Mouse (Mus musculus): Measurements from ENCODE around the gene Polrmt. TPM values are rescaled to one million over a fixed set of nuclear protein-coding genes. Genes with fewer than 3 reads are reported as not detected.

Polrmt gene
- polyA plus RNA-seq, 1 experiment: 74.7 TPM

DNA sequence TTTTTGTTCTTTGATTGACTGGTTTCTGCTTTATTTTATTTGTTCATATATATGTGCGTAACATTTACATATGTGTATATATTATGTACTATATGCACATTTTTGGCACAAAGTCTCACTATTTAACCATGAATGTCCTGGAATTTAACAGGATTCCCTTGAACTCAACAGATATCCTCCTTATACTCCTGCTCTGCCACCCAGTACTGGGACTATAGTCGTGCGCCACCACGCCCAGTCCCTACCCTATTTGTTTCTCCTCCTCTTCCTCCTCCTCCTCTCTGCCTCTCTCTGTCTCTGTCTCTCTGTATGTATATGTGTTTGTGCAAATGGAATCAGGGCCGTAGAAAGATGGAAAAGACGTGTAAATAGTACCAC is 382 bp upstream of the Polrmt start:
- no peak overlapping the region for H3K4me3 ChIP-seq (replicated peaks; ENCODE audit: insufficient read depth, low read depth, low read length)
- no peak overlapping the region for H3K27ac ChIP-seq (ENCODE audit: insufficient read depth, low read length)
- no peak for DNase-seq
- no peaks in the 10 kb centered on the region for H3K27me3 ChIP-seq (ENCODE audit: control insufficient read depth, insufficient read depth, low read length)
- 18% methylated on average over 6 of the region's 6 CpGs for WGBS
- H3K4me1 ChIP-seq (ENCODE audit: control insufficient read depth, insufficient read depth, low read length): peaks cover 28% of the 10 kb centered on the region
- TF ChIP-seq POLR2A (IDR thresholded peaks at IDR 0.05; ENCODE audit: borderline replicate concordance, insufficient read depth, low read length): no peak
- no peak for TF ChIP-seq CTCF (IDR thresholded peaks at IDR 0.05; ENCODE audit: borderline replicate concordance, insufficient read depth, low read depth, low read length)

DNA sequence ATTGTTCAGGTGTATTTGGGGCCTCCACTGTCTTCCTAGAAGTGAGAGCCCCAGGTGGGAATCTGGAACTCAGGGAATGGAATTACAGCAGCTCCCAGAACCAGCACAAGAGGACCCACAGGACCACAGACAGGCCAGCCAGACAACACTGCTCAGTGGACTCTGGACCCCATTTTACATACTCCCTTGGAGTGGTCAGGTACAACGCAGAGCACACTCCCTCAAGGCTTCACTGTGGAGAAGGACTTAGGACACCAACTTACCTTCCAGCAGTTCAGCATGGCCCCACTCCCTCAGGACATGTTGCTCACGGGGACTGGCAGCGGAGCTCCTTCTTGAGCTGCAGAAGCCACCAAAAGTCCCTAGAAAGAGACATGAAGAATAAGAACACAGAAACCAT is 970 bp downstream of the Polrmt start:
- TF ChIP-seq POLR2A (IDR thresholded peaks at IDR 0.05; ENCODE audit: borderline replicate concordance, insufficient read depth, low read length): no peak
- no peak for TF ChIP-seq CTCF (IDR thresholded peaks at IDR 0.05; ENCODE audit: borderline replicate concordance, insufficient read depth, low read depth, low read length)
- DNase-seq: no peak
- H3K27me3 ChIP-seq (ENCODE audit: control insufficient read depth, insufficient read depth, low read length): no peaks in the 10 kb centered on the region
- no peak overlapping the region for H3K27ac ChIP-seq (ENCODE audit: insufficient read depth, low read length)
- 85% methylated on average over 3 of the region's 3 CpGs for WGBS
- H3K4me3 ChIP-seq (replicated peaks; ENCODE audit: insufficient read depth, low read depth, low read length): peak overlapping the region; percentile 42
- H3K4me1 ChIP-seq (ENCODE audit: control insufficient read depth, insufficient read depth, low read length): peaks cover 28% of the 10 kb centered on the region

DNA sequence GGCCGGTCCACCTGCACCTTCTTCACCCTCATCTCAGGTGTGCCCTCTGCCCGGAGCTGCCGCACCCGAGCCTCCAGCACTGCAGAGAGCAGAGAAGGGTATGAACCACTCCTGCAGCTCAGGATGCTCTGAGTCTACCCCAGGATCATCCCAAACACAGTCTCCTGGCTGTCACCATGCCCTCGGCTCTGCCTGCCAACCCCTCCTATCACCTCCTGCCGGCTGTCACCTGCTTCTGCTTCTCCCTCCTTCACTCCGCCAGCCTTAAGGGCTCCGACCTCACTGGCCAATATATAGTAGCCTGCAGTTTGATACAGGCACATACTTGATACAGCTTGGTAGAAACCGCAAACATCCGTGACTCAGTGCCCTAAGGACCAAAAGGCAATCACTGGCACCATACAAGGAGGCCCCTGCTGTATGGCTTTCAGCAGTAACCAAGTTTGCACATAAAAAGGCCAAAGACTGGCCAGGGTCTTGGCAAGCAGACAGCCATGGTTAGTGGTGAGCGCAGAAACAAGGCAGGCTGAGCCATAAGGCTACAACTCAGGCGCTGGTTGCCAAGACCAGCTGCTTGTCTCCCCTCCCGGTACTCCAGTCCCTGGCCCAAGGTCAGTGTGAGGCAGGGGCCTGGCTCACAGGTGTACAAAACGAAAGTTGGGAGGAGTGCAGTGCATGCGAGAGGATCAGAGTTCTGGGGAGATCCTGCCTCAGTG is 2.6 kb downstream of the Polrmt start:
- 13% methylated on average over 15 of the region's 15 CpGs for WGBS
- peaks cover 28% of the 10 kb centered on the region for H3K4me1 ChIP-seq (ENCODE audit: control insufficient read depth, insufficient read depth, low read length)
- H3K4me3 ChIP-seq (replicated peaks; ENCODE audit: insufficient read depth, low read depth, low read length): no peak overlapping the region
- H3K27ac ChIP-seq (ENCODE audit: insufficient read depth, low read length): peak overlapping the region; percentile 62
- DNase-seq: peak; percentile 73 to 78
- TF ChIP-seq POLR2A (IDR thresholded peaks at IDR 0.05; ENCODE audit: borderline replicate concordance, insufficient read depth, low read length) (no peak), CTCF (IDR thresholded peaks at IDR 0.05; ENCODE audit: borderline replicate concordance, insufficient read depth, low read depth, low read length) (peak; percentile 17; the same call in 1 of the 2 replicates)
- H3K27me3 ChIP-seq (ENCODE audit: control insufficient read depth, insufficient read depth, low read length): no peaks in the 10 kb centered on the region

DNA sequence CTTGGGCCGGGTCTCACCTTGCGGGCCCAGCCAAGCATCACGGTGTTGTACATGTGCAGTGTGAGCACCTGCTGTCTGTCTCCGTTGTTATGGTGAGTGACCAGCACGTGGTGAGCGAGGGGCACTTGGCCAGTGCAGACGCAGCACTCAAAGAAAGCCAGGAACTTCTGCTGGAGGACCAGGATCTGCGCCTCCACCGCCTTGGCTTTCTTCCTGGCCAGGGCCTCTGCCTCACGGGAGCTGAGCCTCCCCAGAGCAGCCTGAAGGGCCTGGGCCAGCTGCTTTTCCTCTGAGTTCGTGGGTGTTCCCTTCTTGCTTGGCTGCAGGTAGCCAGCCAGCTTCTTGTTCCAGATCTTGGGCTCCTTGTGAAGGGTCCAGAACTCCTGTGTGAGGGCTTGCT is 3.2 kb downstream of the Polrmt start:
- H3K4me1 ChIP-seq (ENCODE audit: control insufficient read depth, insufficient read depth, low read length): peaks cover 28% of the 10 kb centered on the region
- no peak overlapping the region for H3K4me3 ChIP-seq (replicated peaks; ENCODE audit: insufficient read depth, low read depth, low read length)
- WGBS: 11% methylated on average over 11 of the region's 11 CpGs
- TF ChIP-seq CTCF (IDR thresholded peaks at IDR 0.05; ENCODE audit: borderline replicate concordance, insufficient read depth, low read depth, low read length) (no peak), POLR2A (IDR thresholded peaks at IDR 0.05; ENCODE audit: borderline replicate concordance, insufficient read depth, low read length) (no peak)
- peak overlapping the region; percentile 62 for H3K27ac ChIP-seq (ENCODE audit: insufficient read depth, low read length)
- no peaks in the 10 kb centered on the region for H3K27me3 ChIP-seq (ENCODE audit: control insufficient read depth, insufficient read depth, low read length)
- peak; percentile 44 to 53 for DNase-seq

DNA sequence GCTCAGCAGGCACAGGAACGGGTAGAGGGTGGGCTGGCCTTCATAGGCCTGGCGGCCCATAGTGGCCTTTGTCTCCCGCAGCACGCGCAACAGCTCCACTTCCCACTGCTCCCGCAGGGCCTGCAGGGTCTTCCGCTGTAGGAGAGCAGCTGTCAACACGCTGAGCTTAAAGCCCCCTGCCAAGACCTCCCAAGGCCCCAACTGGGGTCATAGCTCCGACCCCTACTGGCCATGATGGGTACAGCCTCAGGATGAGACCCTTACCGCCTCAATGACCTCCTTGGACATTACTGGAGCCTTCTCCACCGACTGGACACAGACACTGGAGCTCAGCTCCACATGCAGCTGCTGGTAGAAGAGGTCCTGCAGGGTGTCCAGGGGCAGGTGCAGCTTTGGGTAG is 5.5 kb downstream of the Polrmt start:
- no peak for DNase-seq
- Histone ChIP-seq H3K4me3 (replicated peaks; ENCODE audit: insufficient read depth, low read depth, low read length) (no peak overlapping the region), H3K4me1 (ENCODE audit: control insufficient read depth, insufficient read depth, low read length) (peaks cover 29% of the 10 kb centered on the region), H3K27me3 (ENCODE audit: control insufficient read depth, insufficient read depth, low read length) (no peaks in the 10 kb centered on the region), H3K27ac (ENCODE audit: insufficient read depth, low read length) (no peak overlapping the region)
- 54% methylated on average over 11 of the region's 11 CpGs for WGBS
- TF ChIP-seq POLR2A (IDR thresholded peaks at IDR 0.05; ENCODE audit: borderline replicate concordance, insufficient read depth, low read length) (no peak), CTCF (IDR thresholded peaks at IDR 0.05; ENCODE audit: borderline replicate concordance, insufficient read depth, low read depth, low read length) (peak; percentile 24; the same call in 1 of the 2 replicates)

DNA sequence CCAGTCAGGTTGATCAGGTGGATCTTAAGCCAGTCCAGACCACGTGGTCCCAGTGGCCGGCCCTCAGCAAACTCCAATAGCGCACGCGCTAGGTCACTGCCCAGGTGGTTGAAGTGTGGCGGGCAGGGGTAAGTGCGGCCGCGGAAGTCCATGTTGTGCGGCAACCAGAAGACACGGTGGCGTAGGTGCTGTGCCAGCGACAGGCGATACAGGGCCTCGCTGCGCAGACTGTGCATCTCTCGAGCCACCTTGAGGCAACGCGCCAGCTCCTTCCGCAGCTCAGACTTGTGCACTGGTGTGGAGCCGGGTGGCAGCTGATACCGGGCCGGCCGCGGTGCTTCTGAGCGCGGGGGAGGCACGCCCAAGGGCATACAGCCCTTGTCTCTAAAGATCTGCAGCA is 7.1 kb downstream of the Polrmt start:
- no peak for TF ChIP-seq POLR2A (IDR thresholded peaks at IDR 0.05; ENCODE audit: borderline replicate concordance, insufficient read depth, low read length)
- no peak for TF ChIP-seq CTCF (IDR thresholded peaks at IDR 0.05; ENCODE audit: borderline replicate concordance, insufficient read depth, low read depth, low read length)
- WGBS: 94% methylated on average over 28 of the region's 28 CpGs
- Histone ChIP-seq H3K4me1 (ENCODE audit: control insufficient read depth, insufficient read depth, low read length) (peaks cover 19% of the 10 kb centered on the region), H3K27me3 (ENCODE audit: control insufficient read depth, insufficient read depth, low read length) (no peaks in the 10 kb centered on the region), H3K4me3 (replicated peaks; ENCODE audit: insufficient read depth, low read depth, low read length) (no peak overlapping the region), H3K27ac (ENCODE audit: insufficient read depth, low read length) (no peak overlapping the region)
- DNase-seq: no peak

DNA sequence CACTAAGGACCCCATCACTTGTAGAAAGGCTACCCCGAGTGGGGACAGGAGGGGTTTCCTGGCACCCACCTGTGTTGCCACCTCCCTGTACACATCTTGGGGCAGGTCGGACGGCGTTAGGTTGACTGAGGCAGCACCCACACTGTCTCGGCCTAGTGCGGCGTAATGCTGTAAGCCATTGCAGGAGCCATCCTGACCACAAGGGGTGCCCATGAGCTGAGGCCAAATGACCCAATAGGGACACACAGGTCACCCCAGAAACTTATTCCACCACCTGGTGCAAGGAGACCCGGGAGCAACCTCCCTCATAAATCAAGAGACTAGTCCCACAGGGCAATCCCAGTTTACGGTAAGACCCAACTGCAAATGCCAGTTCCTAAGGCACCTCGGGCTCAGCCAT is 8.1 kb downstream of the Polrmt start:
- 82% methylated on average over 10 of the region's 10 CpGs for WGBS
- no peaks in the 10 kb centered on the region for H3K27me3 ChIP-seq (ENCODE audit: control insufficient read depth, insufficient read depth, low read length)

DNA sequence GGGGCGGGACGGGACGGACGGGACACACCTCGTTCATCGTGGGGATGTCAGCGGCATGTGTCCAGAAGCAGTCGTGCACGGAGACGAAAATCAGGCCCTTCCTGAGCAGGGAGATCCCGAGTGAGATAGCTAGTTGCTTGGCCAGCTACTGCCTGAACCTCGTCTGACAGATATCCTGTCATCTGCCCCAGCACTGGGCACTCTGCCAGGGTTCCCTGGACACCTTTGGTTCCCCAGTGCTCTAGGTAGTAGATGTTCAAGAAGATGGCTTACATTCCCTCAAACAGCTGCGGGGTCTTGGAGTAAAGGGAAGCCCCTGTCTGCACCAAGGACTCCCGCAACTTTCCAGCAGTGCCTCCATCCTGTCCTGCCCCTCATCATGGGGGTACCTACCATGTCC is 9.7 kb downstream of the Polrmt start:
- WGBS: 46% methylated on average over 14 of the region's 14 CpGs
- H3K4me3 ChIP-seq (replicated peaks; ENCODE audit: insufficient read depth, low read depth, low read length): no peak overlapping the region

More for the DNA sequence above, 8.1 kb downstream of the Polrmt start:
- H3K4me1 ChIP-seq (ENCODE audit: control insufficient read depth, insufficient read depth, low read length): peaks cover 10% of the 10 kb centered on the region
- no peak for DNase-seq
- no peak overlapping the region for H3K4me3 ChIP-seq (replicated peaks; ENCODE audit: insufficient read depth, low read depth, low read length)
- H3K27ac ChIP-seq (ENCODE audit: insufficient read depth, low read length): no peak overlapping the region
- peak; percentile 77 for TF ChIP-seq CTCF (IDR thresholded peaks at IDR 0.05; ENCODE audit: borderline replicate concordance, insufficient read depth, low read depth, low read length)
- TF ChIP-seq POLR2A (IDR thresholded peaks at IDR 0.05; ENCODE audit: borderline replicate concordance, insufficient read depth, low read length): no peak

More for the DNA sequence above, 9.7 kb downstream of the Polrmt start:
- no peaks in the 10 kb centered on the region for H3K27me3 ChIP-seq (ENCODE audit: control insufficient read depth, insufficient read depth, low read length)
- TF ChIP-seq POLR2A (IDR thresholded peaks at IDR 0.05; ENCODE audit: borderline replicate concordance, insufficient read depth, low read length): no peak
- no peak for TF ChIP-seq CTCF (IDR thresholded peaks at IDR 0.05; ENCODE audit: borderline replicate concordance, insufficient read depth, low read depth, low read length)
- peaks cover 3% of the 10 kb centered on the region; the same call in 1 of the 2 replicates for H3K4me1 ChIP-seq (ENCODE audit: control insufficient read depth, insufficient read depth, low read length)
- no peak overlapping the region for H3K27ac ChIP-seq (ENCODE audit: insufficient read depth, low read length)
- peak; percentile 41 to 47 for DNase-seq
